Mouse (Mus musculus) midbrain, embryonic 16.5 days (tissue): ENCODE measurements at regions not wholly inside any gene's neighbourhood (a gene's known extent, or its start where the extent isn't known, plus 50 kb on each side); places are given as distances from the start of the nearest gene placed in this dataset.

Source experiments
- ATAC-seq: fragments of 200-750 bp; cut with Nextera tagmentation; 2 replicates; pipeline ENCODE4 v1.8.0; 2017; ENCODE audit warnings: moderate TSS enrichment
- H3K27ac ChIP-seq: fragments of 300-500 bp; sonication (generic); 2 replicates; pipeline ENCODE4 v1.5.1; 2014; ENCODE audit warnings: mild to moderate bottlenecking, low read length, mixed read lengths
- H3K27me3 ChIP-seq: fragments of 300-500 bp; sonication (generic); 2 replicates; pipeline ENCODE4 v1.6.1; 2014; ENCODE audit warnings: low read depth, low read length, mixed read lengths; ENCODE audit not compliant: control insufficient read depth, insufficient read depth
- H3K36me3 ChIP-seq: fragments of 300-500 bp; sonication (generic); 2 replicates; pipeline ENCODE4 v1.6.1; 2014; ENCODE audit warnings: mild to moderate bottlenecking, low read length, moderate library complexity, mixed read lengths; ENCODE audit not compliant: control insufficient read depth, insufficient read depth
- H3K4me1 ChIP-seq: fragments of 300-500 bp; sonication (generic); 2 replicates; pipeline ENCODE4 v1.6.1; 2014; ENCODE audit warnings: mild to moderate bottlenecking, low read length, mixed read lengths; ENCODE audit not compliant: control insufficient read depth, insufficient read depth
- H3K4me2 ChIP-seq: fragments of 300-500 bp; sonication (generic); 2 replicates; pipeline ENCODE4 v1.6.1; 2014; ENCODE audit warnings: mild to moderate bottlenecking, low read length, mixed read lengths
- H3K4me3 ChIP-seq: fragments of 300-500 bp; sonication (generic); 2 replicates; pipeline ENCODE4 v1.5.1; 2014; ENCODE audit warnings: low read depth, mild to moderate bottlenecking, low read length, moderate library complexity, mixed read lengths
- H3K9ac ChIP-seq: fragments of 300-500 bp; sonication (generic); 2 replicates; pipeline ENCODE4 v1.6.1; 2014; ENCODE audit warnings: low read depth, low read length, mixed read lengths
- H3K9me3 ChIP-seq: fragments of 300-500 bp; sonication (generic); replicated peaks from 2 replicates; pipeline ENCODE4 v1.6.1; 2014; ENCODE audit warnings: mild to moderate bottlenecking, low read length, mixed read lengths; ENCODE audit not compliant: control insufficient read depth, poor library complexity, severe bottlenecking
- WGBS: fragments of 180-500 bp; shearing (Covaris S2); extraction: QIAGEN DNeasy Blood & Tissue Kit; methylation state at CpG from one replicate; pipeline ENCODE4 v1.1.7; 2014; 5-methylcytosine and 5-hydroxymethylcytosine counted together

DNA sequence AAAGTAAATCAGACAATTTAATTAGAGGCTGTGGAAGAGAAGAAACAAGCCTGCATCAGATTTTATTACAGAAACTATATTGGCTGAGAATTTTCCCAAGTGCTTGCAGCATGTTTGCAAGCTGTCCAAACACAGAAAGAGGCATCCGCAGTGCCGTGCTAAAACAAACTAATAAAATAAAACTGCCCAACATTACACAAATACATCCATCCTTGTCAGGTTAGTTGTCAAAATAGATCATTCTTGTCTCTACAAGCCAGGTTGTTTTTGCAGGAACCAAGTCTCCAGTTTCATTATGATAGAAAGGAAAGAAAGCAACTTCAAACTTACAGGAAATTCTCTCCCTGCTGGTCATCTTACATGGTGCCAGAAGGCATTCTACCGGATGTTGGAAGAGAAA is 95.0 kb upstream of the Slc22a22 start:
- ATAC-seq, result no peak
- Histone ChIP-seq H3K36me3 (no peaks in the 10 kb centered on the region), H3K9me3 (no peaks in the 10 kb centered on the region), H3K27me3 (no peaks in the 10 kb centered on the region), H3K9ac (no peak overlapping the region), H3K4me1 (no peaks in the 10 kb centered on the region), H3K4me2 (no peak overlapping the region), H3K27ac (no peak overlapping the region), H3K4me3 (no peak overlapping the region)
- 83% methylated on average over 3 of the region's 3 CpGs for WGBS

GRCm38 (mm10) chr15:57568006-57568630 is 90.7 kb upstream of the Slc22a22 start:
- H3K4me2 ChIP-seq, result no peak overlapping the region
- H3K4me3 ChIP-seq, result no peak overlapping the region
- 60% methylated on average over 5 of the region's 5 CpGs for WGBS
- H3K27me3 ChIP-seq, result no peaks in the 10 kb centered on the region
- H3K9ac ChIP-seq, result no peak overlapping the region
- H3K9me3 ChIP-seq, result no peaks in the 10 kb centered on the region
- no peaks in the 10 kb centered on the region for H3K4me1 ChIP-seq
- ATAC-seq, result no peak
- no peaks in the 10 kb centered on the region for H3K36me3 ChIP-seq
- H3K27ac ChIP-seq, result no peak overlapping the region

DNA sequence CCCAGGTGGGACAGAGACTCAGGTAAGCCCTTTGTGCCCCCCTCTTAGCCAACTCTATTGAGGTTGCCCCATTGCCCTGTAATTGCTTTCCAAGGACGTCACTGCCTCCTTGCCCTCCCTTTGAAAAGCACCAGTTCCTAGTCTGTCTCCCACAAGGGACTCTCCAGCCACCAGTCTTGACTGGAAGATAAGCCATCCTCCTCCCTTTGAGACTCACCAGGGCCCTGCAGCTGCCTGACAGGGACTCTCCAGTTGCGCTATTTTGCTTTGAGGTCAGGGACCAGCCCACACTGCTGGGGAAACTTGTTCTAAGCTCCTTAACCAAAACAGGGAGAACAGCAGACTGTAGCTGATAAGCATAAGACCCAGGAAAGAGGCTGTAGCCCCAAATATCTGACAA is 69.7 kb upstream of the Slc22a22 start:
- H3K4me2 ChIP-seq, result no peak overlapping the region
- ATAC-seq, result no peak

DNA sequence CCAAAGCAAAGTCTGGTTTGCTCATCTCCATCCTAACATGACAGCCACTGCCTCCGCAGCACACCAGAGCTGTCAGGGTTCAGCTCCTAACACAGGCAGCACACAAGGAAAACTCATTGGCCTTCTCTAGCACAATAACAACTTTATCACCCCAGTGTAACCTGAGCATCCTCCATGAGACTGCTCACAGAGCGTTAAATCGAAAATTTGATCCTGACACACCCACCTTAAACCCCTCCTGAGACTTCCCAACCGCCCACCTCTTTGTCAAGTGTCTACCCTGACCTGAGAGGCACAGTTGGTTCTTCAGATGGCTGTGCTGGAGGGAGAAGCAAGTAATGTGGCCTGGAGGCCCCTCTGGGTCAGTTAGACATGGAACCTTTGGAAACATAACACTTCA is 67.7 kb upstream of the Slc22a22 start:
- no peaks in the 10 kb centered on the region for H3K4me1 ChIP-seq
- WGBS, result 72% methylated on average over 4 of the region's 4 CpGs
- H3K4me3 ChIP-seq, result no peak overlapping the region
- H3K27me3 ChIP-seq, result no peaks in the 10 kb centered on the region
- ATAC-seq, result no peak
- no peak overlapping the region for H3K4me2 ChIP-seq
- H3K36me3 ChIP-seq, result no peaks in the 10 kb centered on the region
- H3K27ac ChIP-seq, result no peak overlapping the region
- no peaks in the 10 kb centered on the region for H3K9me3 ChIP-seq
- no peak overlapping the region for H3K9ac ChIP-seq

More for the DNA sequence above, 69.7 kb upstream of the Slc22a22 start:
- H3K27ac ChIP-seq, result no peak overlapping the region
- no peaks in the 10 kb centered on the region for H3K36me3 ChIP-seq
- no peak overlapping the region for H3K4me3 ChIP-seq
- H3K27me3 ChIP-seq, result no peaks in the 10 kb centered on the region
- no peak overlapping the region for H3K9ac ChIP-seq
- WGBS, result 36% methylated on average over 2 of the region's 2 CpGs
- no peaks in the 10 kb centered on the region for H3K9me3 ChIP-seq
- no peaks in the 10 kb centered on the region for H3K4me1 ChIP-seq

GRCm38 (mm10) chr15:57543985-57544384 is 66.6 kb upstream of the Slc22a22 start:
- 76% methylated on average over 3 of the region's 3 CpGs for WGBS
- Histone ChIP-seq H3K27me3 (no peaks in the 10 kb centered on the region), H3K4me2 (no peak overlapping the region), H3K27ac (no peak overlapping the region), H3K9me3 (no peaks in the 10 kb centered on the region), H3K4me3 (no peak overlapping the region), H3K4me1 (no peaks in the 10 kb centered on the region), H3K9ac (no peak overlapping the region), H3K36me3 (no peaks in the 10 kb centered on the region)
- no peak for ATAC-seq

DNA sequence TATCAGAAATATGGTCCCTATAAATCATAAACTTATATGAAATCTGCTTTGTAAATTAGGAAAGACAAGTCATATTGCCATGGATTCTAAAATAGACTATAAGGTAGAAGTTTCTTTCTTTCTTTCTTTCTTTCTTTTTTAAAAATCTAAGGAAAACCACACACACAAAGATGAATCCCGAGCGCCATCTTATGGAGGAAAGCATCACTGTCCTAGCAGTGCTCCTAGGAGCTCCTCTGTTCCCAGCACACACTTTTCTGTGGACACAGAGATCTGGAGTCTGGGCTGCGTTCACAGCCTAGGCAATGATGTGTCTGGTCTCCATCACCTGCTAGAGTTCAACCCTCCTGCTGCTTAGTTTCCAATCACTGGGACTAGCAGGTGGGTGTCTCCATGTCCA is 65.2 kb upstream of the Slc22a22 start:
- Histone ChIP-seq H3K36me3 (no peaks in the 10 kb centered on the region), H3K4me1 (no peaks in the 10 kb centered on the region), H3K4me2 (no peak overlapping the region), H3K4me3 (no peak overlapping the region), H3K27me3 (no peaks in the 10 kb centered on the region), H3K9ac (no peak overlapping the region), H3K9me3 (no peaks in the 10 kb centered on the region), H3K27ac (no peak overlapping the region)
- ATAC-seq, result no peak
- 32% methylated on average over 3 of the region's 3 CpGs for WGBS

DNA sequence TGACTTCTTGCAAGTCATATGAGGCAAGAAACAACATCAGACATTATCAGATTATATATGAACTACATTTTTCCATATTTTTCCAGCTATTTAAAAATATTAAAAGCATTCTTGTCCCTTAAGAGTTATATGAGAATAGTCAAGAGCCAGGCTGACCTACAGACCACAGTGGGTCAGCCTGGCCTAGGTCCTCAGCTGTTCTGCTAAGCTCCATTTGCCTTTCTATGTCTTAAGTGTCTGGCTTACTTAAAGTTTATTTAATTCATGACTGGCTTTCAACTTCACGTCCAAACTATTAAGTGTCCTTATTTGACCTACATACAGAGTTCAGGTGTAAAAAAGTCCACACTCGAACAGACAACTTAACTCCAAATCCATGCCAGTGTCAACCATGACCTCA is 58.1 kb upstream of the Slc22a22 start:
- 79% methylated on average over 2 of the region's 2 CpGs for WGBS
- Histone ChIP-seq H3K4me2 (no peak overlapping the region), H3K9ac (no peak overlapping the region), H3K9me3 (no peaks in the 10 kb centered on the region), H3K36me3 (no peaks in the 10 kb centered on the region), H3K4me3 (no peak overlapping the region), H3K27me3 (no peaks in the 10 kb centered on the region), H3K4me1 (no peaks in the 10 kb centered on the region), H3K27ac (no peak overlapping the region)
- no peak for ATAC-seq
